Comparison of ENCODE assay signal across 26 mouse cellular contexts in the genomic region with DNA sequence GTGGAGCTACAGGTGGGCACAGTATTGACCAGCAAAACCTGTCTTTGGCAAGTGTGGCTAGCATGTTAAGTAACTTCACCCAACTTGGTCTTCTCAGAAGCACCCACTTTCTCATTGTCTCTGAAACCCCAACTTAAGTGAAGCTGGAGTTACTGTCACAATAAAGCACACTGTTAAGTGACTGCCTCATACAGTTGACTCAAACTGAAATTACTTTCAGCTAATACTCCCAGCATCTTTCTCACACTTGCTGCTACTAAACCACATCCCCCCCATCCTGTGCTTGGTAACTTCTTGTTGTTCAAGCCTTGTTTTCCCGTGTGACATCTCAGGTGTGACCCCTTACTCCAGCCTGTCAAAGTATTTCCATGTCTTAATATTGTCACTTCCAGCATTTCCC.
DNase-seq lines count a peak whose midpoint lies in the region; ATAC-seq and TF ChIP-seq lines count a peak whose summit lies in the region.
"Had no signal": no experiment of that assay in that cellular context is flagged by ENCODE, and none has a peak within 500 bp of the region (broad histone marks: within the 10 kb centered on the region; RNA-seq: fewer than 3 reads in every experiment).

No protein-coding gene starts in this region.

- ATAC-seq in inflammation-experienced regulatory T-cells, adult 6 months = peak; percentile 80
- ATAC-seq in forebrain, embryonic 14.5 days = no peak
- ATAC-seq: forebrain, postnatal 0 days; intestine, embryonic 16.5 days had no signal

- no peak for TF ChIP-seq POLR2A in spleen, adult 2 months (IDR thresholded peaks at IDR 0.05; ENCODE audit: low read depth, low read length)
- TF ChIP-seq POLR2A in small intestine, adult 2 months (IDR thresholded peaks at IDR 0.05; ENCODE audit: low read depth, low read length) = no peak

- no peaks in the 10 kb centered on the region; the same call in 1 of the 2 replicates for H3K4me1 ChIP-seq in spleen, adult 2 months (ENCODE audit: control insufficient read depth, insufficient read depth, insufficient read length)
- no peaks in the 10 kb centered on the region for H3K4me1 ChIP-seq in small intestine, adult 2 months (ENCODE audit: control insufficient read depth, insufficient read depth, insufficient read length, low read length)
- peaks cover 8% of the 10 kb centered on the region for H3K4me1 ChIP-seq in forebrain, embryonic 14.5 days (ENCODE audit: control insufficient read depth, insufficient read depth, low read length)

- 0 out of 2 replicates have a peak, but pooled peaks cover 2% of the 10 kb centered on the region for H3K9me3 ChIP-seq in forebrain, embryonic 14.5 days (replicated peaks; ENCODE audit: control insufficient read depth, low read length)
- H3K9me3 ChIP-seq: embryonic facial prominence, embryonic 13.5 days; hindbrain, embryonic 12.5 days; hindbrain, embryonic 15.5 days had no signal

- no peak overlapping the region for H3K9ac ChIP-seq in forebrain, embryonic 14.5 days (ENCODE audit: low read length)
- H3K9ac ChIP-seq: embryonic facial prominence, embryonic 13.5 days; forebrain, embryonic 13.5 days; forebrain, postnatal 0 days; hindbrain, embryonic 12.5 days; hindbrain, embryonic 15.5 days had no signal

- H3K27ac ChIP-seq in spleen, adult 2 months (ENCODE audit: insufficient read depth, low read length) = peak overlapping the region; percentile 68
- peak overlapping the region; percentile 21; the same call in 1 of the 2 replicates for H3K27ac ChIP-seq in small intestine, adult 2 months (ENCODE audit: insufficient read depth, low read depth, low read length)
- no peak overlapping the region for H3K27ac ChIP-seq in forebrain, embryonic 14.5 days (ENCODE audit: low read depth, low read length)
- H3K27ac ChIP-seq: embryonic facial prominence, embryonic 10.5 days; embryonic facial prominence, embryonic 13.5 days; forebrain, embryonic 10.5 days; forebrain, embryonic 13.5 days; gastrocnemius, adult 2 months; hindbrain, embryonic 12.5 days; hindbrain, embryonic 15.5 days had no signal

- no peak for DNase-seq in spleen, adult 2 months (ENCODE audit: low read depth in 1 of 2, low spot score in 2 of 2)
- DNase-seq in spleen, postnatal 14 days (ENCODE audit: low spot score in 2 of 2) = no peak
- DNase-seq in T-cell, adult 2 months (ENCODE audit: low spot score) = peak; percentile 25
- no peak for DNase-seq in forebrain, embryonic 14.5 days (ENCODE audit: low spot score)
- DNase-seq in cerebellum, postnatal 4 days (ENCODE audit: low spot score in 2 of 2) = no peak
- no peak for DNase-seq in embryo, embryonic 10.5 days (ENCODE audit: low spot score)
- DNase-seq: adrenal gland, postnatal 10 days; adrenal gland, postnatal 36 days; cerebellum, adult 18-20 months; cerebellum, adult 9-10 months; cerebellum, postnatal 14 days; embryo, embryonic 11 days; forebrain, postnatal 0 days; gastrocnemius, adult 2 months; gastrocnemius, postnatal 14 days had no signal

- no peaks in the 10 kb centered on the region for H3K36me3 ChIP-seq in spleen, adult 2 months (ENCODE audit: control insufficient read depth, insufficient read depth, low read length)
- no peaks in the 10 kb centered on the region for H3K36me3 ChIP-seq in small intestine, adult 2 months (ENCODE audit: control insufficient read depth, insufficient read depth, low read length)
- H3K36me3 ChIP-seq in forebrain, embryonic 14.5 days (ENCODE audit: control insufficient read depth, insufficient read depth, low read length) = peaks cover 6% of the 10 kb centered on the region; the same call in 1 of the 2 replicates
- H3K36me3 ChIP-seq: hindbrain, embryonic 15.5 days had no signal

- TF ChIP-seq CTCF in spleen, adult 2 months (IDR thresholded peaks at IDR 0.05; ENCODE audit: extremely low read depth, insufficient read depth, insufficient read length, insufficient replicate concordance) = no peak
- TF ChIP-seq CTCF in small intestine, adult 2 months (IDR thresholded peaks at IDR 0.05; ENCODE audit: extremely low read depth, insufficient read length, insufficient replicate concordance, low read depth, low read length) = no peak

- no peak overlapping the region for H3K4me3 ChIP-seq in spleen, adult 2 months (ENCODE audit: extremely low read depth, insufficient read depth, insufficient read length)
- H3K4me3 ChIP-seq in small intestine, adult 2 months (ENCODE audit: low read depth, low read length) = no peak overlapping the region
- H3K4me3 ChIP-seq in forebrain, embryonic 14.5 days (ENCODE audit: low read depth, low read length) = no peak overlapping the region
- H3K4me3 ChIP-seq: embryonic facial prominence, embryonic 10.5 days; embryonic facial prominence, embryonic 13.5 days; erythroblast, embryonic 14.5 days; forebrain, embryonic 10.5 days; forebrain, embryonic 13.5 days; gastrocnemius, adult 2 months; hindbrain, embryonic 12.5 days; hindbrain, embryonic 15.5 days had no signal

- H3K4me2 ChIP-seq in forebrain, embryonic 14.5 days (ENCODE audit: low read length) = no peak overlapping the region
- H3K4me2 ChIP-seq: embryonic facial prominence, embryonic 13.5 days; forebrain, embryonic 13.5 days; heart, embryonic 11.5 days; hindbrain, embryonic 12.5 days; hindbrain, embryonic 15.5 days had no signal

- 38% methylated on average over 1 of the region's 1 CpGs for WGBS in spleen, adult 2 months
- 80% methylated on average over 1 of the region's 1 CpGs for WGBS in small intestine, adult 2 months
- 94% methylated on average over 1 of the region's 1 CpGs for WGBS in forebrain, embryonic 14.5 days

- no peaks in the 10 kb centered on the region for H3K27me3 ChIP-seq in spleen, adult 2 months (ENCODE audit: control insufficient read depth, insufficient read depth, low read length)
- H3K27me3 ChIP-seq in small intestine, adult 2 months (ENCODE audit: control insufficient read depth, insufficient read depth, low read length) = no peaks in the 10 kb centered on the region
- no peaks in the 10 kb centered on the region for H3K27me3 ChIP-seq in forebrain, embryonic 14.5 days (replicated peaks; ENCODE audit: control insufficient read depth, insufficient read depth, low read length)
- H3K27me3 ChIP-seq: embryonic facial prominence, embryonic 13.5 days; forebrain, embryonic 13.5 days; hindbrain, embryonic 12.5 days; hindbrain, embryonic 15.5 days had no signal
